Mouse (Mus musculus) CD8-positive naive resting alpha-beta T cell, adult 57 days (primary cell): ENCODE data around the gene Zfp105. TPM values are rescaled to one million over a fixed set of nuclear protein-coding genes. Genes with fewer than 3 reads are reported as not detected.

Experiments
- total RNA-seq: library from RNA; stranded (reverse); gene quantifications from one replicate; pipeline ENCODE4 v1.2.4, GENCODE M21; 2023

The Zfp105 gene
- not detected for total RNA-seq

GRCm38 (mm10) chr9:122922936-122923381 lies at the start of gene Zfp105:
Gene Zfp105 (plus strand): TSS chr9:122923072.

GRCm38 (mm10) chr9:122885385-122885784 lies 37.5 kb upstream of the Zfp105 start, which contains the start of gene Zkscan7:
Gene Zkscan7 (plus strand): TSS chr9:122885685.

GRCm38 (mm10) chr9:122950643-122951475 lies 28.0 kb downstream of the Zfp105 start, which contains the start of the genes 1110059G10Rik and Kif15:
Gene 1110059G10Rik (minus strand): TSS chr9:122951000.
Gene Kif15 (plus strand): TSS chr9:122951046.

Other genes starting within 250 kb of the Zfp105 start
- not detected for gene Topaz1, start 175.7 kb upstream of the Zfp105 start, total RNA-seq
- 12.7 TPM for gene Tcaim, start 117.5 kb upstream of the Zfp105 start, total RNA-seq
- not detected for gene Gm35549, start 79.0 kb upstream of the Zfp105 start, total RNA-seq
- 129 TPM for gene Zfp445, start 57.1 kb upstream of the Zfp105 start, total RNA-seq
- 4.1 TPM for gene Zkscan7, start 37.4 kb upstream of the Zfp105 start, total RNA-seq
- gene 1110059G10Rik, start 27.9 kb downstream of the Zfp105 start, total RNA-seq: 31.4 TPM
- 1.6 TPM for gene Kif15, start 28.0 kb downstream of the Zfp105 start, total RNA-seq
- 28.6 TPM for gene Tmem42, start 98.3 kb downstream of the Zfp105 start, total RNA-seq
- 1.8 TPM for gene Tgm4, start 111.7 kb downstream of the Zfp105 start, total RNA-seq
- gene Zdhhc3, start 190.1 kb downstream of the Zfp105 start, total RNA-seq: 53.6 TPM
- gene Exosc7, start 190.1 kb downstream of the Zfp105 start, total RNA-seq: 56.1 TPM
- not detected for gene Clec3b, start 227.9 kb downstream of the Zfp105 start, total RNA-seq